Mouse (Mus musculus) heart, adult 9 months (tissue): ENCODE data around the gene Mbtd1.

ENCODE experiments used
- DNase-seq, 2 experiments: peaks; one replicate each; pipeline ENCODE4 v3.0.0; 2022; ENCODE audit warnings: low spot score in 2 of 2

Mbtd1 gene

DNA sequence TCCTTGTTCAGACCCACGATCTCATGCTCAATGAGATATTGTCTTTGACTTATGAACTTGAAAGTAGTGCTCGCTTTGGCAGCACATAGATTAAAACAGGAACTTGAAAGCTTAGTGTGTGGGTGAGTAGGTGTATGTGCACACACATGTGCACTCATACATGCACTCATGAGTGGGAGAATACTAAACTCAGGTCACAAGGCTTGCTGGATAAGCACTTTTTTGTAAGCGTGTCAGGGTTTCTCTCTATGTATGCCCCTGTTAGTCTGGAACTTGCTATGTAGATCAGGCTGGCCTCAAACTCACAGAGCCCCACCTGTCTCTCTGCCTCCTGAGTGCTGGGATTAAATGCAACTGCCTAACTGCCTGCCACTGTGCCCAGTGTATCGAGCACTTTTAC is 101.4 kb downstream of the Mbtd1 start:
- DNase-seq: no peak

DNA sequence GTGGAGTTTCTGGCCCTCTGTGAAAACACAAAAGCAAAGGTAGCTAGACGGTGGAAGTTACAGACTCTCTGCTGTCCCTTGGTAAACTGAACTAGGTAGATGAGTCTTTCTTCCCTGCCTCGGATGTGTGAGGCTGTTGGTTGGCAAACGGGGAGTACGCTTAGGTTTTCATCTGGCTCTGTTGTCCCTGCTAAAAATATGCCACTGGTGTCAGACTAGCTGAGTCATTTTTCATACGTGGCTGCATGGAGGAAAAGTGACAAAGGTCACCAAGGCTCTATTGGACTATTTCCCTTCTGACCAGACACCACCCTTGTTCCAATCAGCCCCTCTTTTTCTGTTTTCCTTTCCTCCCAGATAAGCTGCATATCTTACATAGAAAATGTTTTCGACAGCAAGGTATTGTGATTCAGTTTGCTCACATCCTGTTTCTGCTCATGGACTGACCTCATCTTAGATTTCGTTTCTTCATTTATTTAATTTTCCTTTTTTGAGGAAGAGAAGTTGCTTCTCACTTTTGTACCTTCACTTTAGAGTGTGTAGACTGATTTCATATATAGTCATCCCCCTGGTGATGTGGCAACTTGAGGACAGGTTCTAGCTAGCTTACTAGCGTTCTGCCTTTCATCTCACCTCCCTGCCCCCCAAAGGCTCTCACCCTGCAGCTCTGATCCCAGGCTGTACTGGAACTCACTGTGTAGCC is 102.1 kb downstream of the Mbtd1 start:
- peak; percentile 76 to 81 for DNase-seq

DNA sequence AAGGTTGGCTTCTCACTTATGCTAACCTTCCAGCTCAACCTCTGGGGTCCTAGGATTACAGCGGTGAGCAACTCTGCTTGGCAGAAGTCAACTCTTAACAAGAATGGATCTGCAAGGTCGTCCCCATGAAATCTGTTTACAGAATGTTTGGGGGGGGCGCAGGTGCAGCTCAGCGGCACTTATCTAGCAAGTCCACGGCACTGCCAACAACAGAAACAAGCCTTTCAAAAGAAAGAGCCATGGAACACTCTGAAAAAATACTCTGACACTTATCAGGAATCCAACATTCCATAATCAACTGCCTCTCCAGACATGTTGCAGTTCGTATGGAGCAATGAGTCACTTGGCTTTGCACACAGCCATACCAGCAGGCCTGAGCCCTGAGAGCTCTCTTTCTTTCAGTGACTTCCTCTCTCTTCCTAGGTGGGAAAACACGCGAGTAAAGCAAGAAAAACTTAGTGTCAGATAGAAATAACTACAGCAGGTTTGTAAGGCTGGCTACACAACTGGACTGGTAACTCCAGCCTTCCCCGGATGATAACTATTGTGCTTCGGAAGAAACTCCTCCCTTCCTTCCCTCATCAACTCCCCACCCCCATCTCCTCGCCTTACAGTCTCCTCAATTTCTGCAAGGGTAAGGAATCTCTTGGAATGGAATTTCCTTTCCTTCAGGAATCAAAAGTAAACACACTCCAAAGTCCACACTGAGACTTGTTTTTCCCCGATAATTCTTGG is 102.8 kb downstream of the Mbtd1 start:
- peak; percentile 49 to 72 for DNase-seq

DNA sequence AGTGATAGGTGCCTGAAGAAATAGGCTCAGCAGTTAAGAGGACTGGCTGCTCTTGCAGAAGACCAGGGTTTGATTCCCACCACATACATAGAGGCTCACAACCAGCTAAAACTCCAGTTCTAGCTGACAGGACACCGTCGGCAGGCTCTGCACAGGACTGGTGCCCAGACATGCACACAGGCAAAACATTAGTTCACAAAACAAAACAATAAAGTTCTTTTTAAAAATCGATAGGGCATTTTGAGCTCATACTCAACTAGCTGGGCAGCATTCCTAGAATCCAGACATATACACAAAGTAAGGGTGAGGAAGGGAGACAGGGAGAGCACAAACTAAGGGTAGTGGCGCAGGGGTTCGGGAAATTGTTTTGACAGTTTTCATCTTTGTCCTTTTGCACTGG is 108.9 kb downstream of the Mbtd1 start:
- no peak for DNase-seq

DNA sequence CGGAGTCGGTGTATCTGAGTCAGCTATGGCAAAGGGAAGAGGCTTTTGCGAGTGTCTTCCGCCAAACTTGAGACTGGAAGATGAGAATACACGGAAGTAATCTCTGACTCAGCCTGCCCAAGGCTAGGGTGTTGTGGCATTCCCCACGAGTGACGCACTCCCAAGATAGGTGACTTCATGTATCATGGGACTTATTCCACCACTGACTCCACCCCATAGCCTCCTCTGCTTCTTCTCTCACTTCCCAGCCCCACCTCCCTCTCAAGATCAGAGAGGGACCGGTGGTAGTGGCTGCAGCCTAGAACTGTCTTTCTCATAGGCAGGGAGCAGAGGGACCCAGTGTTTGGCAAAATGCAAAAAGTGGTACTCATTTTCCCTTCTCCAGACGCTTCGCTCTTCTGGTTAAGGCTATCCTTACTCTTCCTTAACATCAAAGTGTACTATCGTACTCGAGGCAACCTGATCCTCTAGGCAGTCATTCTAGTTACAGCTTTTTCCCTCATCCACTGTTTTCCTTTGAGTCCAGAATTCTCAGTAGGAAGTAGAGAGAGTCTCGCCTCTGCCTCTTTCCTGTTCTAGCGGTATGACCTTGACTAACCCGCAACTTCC is 109.6 kb downstream of the Mbtd1 start:
- peak; percentile 96 to 98 for DNase-seq

DNA sequence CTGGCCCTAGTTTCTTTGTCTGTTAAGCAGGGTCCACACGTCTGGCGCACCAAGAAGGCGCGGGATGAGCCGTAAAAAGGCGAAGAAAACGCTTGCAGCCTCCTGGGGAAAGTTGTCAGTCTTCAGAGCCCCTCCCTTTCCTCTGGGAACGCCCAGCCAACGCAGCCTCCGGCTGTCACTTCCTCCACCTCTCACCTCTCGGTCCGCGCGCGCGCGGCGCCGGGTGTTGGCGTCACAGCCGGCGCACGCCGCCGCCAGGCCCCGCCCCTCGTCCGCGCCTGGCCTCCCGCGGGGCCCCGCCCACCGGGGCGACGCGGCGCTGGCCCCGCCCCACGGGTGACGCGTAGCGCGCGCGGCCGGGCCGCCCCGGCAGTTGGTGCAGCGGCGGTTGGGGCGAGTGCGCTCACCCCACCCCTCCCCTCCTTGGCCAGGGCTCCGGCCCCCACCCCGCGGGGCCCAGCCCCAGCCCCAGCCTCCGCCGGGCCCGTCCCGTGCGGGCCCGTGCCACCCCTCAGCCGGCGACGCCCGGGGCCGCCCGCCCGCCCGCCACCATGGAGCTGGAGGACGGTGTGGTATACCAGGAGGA is 110.2 kb downstream of the Mbtd1 start, which contains the start of gene Spag9:
TSS of gene Spag9 (plus strand) at position 372 of the 586 bp plus-strand sequence.
- DNase-seq: peak; percentile 94 to 96
